Comparison of ENCODE assay signal across 8 mouse cellular contexts in the genomic region with DNA sequence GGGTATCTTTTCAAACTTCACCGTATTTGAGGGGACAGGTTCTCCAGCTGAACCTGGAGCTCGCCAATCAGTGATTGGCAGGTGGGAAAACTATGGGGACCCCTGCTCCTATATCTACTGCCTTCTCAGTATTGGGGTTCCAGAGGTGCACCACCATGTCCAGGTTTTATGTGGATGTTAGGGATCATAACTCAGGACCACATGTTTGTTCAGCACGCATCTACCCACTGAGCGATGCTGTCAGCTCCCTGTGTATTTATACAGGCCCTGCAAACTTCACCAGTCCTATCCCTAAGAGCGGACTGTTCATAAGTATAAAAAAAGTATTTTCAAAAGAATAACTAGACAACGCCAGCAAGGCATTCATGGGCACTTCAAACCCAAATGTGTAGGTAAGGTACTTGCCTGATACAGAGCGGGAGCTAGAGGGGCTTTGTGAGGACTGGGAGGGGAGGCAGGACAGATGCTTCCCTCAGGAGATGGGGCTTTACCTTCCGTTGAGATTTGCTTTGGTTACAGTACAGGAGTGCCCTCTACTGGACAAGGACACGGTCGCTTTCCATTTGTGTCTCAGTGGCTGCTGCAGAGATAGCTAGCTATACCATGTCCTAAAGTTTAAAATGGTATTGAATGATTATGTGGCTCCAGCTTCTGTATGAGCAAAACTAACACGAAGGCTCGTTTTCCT. TPM values are rescaled to one million over a fixed set of nuclear protein-coding genes. Genes with fewer than 3 reads are reported as not detected.
DNase-seq lines count a peak whose midpoint lies in the region; ATAC-seq and TF ChIP-seq lines count a peak whose summit lies in the region.

No protein-coding gene starts in this region.

- WGBS in embryonic facial prominence, embryonic 14.5 days, result 39% methylated on average over 12 of the region's 12 CpGs
- 43% methylated on average over 12 of the region's 12 CpGs for WGBS in intestine, embryonic 15.5 days
- whole genome bisulfite sequencing in liver, embryonic 14.5 days (ENCODE audit: insufficient replicate concordance), result 32% methylated on average over 12 of the region's 12 CpGs

- H3K27me3 ChIP-seq in Patski, result no peaks in the 10 kb centered on the region
- H3K27me3 ChIP-seq in embryonic facial prominence, embryonic 14.5 days (replicated peaks; ENCODE audit: control insufficient read depth, insufficient read depth, low read length), result no peaks in the 10 kb centered on the region
- H3K27me3 ChIP-seq in intestine, embryonic 15.5 days (replicated peaks), result no peaks in the 10 kb centered on the region
- H3K27me3 ChIP-seq in liver, embryonic 14.5 days (ENCODE audit: control insufficient read depth, insufficient read depth, low read length), result no peaks in the 10 kb centered on the region

- in situ Hi-C loops in Patski (cut with MboI; ENCODE audit: low pct_unique_long_range_greater_than_20kb), result loop anchor here (5.0 to 25.0 kb wide), 2 partner anchors 262 to 592 kb away; no protein-coding TSS in a partner anchor

- peak; percentile 91 for TF ChIP-seq CTCF in Patski (IDR thresholded peaks at IDR 0.05)
- peak; percentile 75 for TF ChIP-seq CTCF in liver, embryonic 14.5 days (IDR thresholded peaks at IDR 0.05; ENCODE audit: low read depth)

- no peaks in the 10 kb centered on the region for H3K4me1 ChIP-seq in embryonic facial prominence, embryonic 14.5 days (ENCODE audit: control insufficient read depth, insufficient read depth, low read length)
- H3K4me1 ChIP-seq in intestine, embryonic 15.5 days (replicated peaks), result no peaks in the 10 kb centered on the region
- no peaks in the 10 kb centered on the region for H3K4me1 ChIP-seq in liver, embryonic 14.5 days (replicated peaks; ENCODE audit: control insufficient read depth in 2 of 2, insufficient read depth in 2 of 2, low read length in 1 of 2)

- H3K9ac ChIP-seq in embryonic facial prominence, embryonic 14.5 days (ENCODE audit: low read depth, low read length), result no peak overlapping the region
- H3K9ac ChIP-seq in intestine, embryonic 15.5 days, result no peak overlapping the region
- no peak overlapping the region for H3K9ac ChIP-seq in liver, embryonic 14.5 days (replicated peaks)

- H3K4me3 ChIP-seq in embryonic facial prominence, embryonic 14.5 days (ENCODE audit: low read depth, low read length), result no peak overlapping the region
- H3K4me3 ChIP-seq in intestine, embryonic 15.5 days (replicated peaks), result no peak overlapping the region
- no peak overlapping the region for H3K4me3 ChIP-seq in liver, embryonic 14.5 days (ENCODE audit: insufficient read depth in 1 of 2, low read depth in 2 of 2, low read length in 2 of 2)

- H3K9me3 ChIP-seq in embryonic facial prominence, embryonic 14.5 days (ENCODE audit: control insufficient read depth, low read length), result no peaks in the 10 kb centered on the region
- H3K9me3 ChIP-seq in intestine, embryonic 15.5 days, result no peaks in the 10 kb centered on the region
- H3K9me3 ChIP-seq in liver, embryonic 14.5 days (ENCODE audit: control insufficient read depth, low read length), result no peaks in the 10 kb centered on the region

- no peaks in the 10 kb centered on the region for H3K36me3 ChIP-seq in embryonic facial prominence, embryonic 14.5 days (ENCODE audit: control insufficient read depth, insufficient read depth, low read length)
- no peaks in the 10 kb centered on the region for H3K36me3 ChIP-seq in intestine, embryonic 15.5 days
- H3K36me3 ChIP-seq in liver, embryonic 14.5 days (replicated peaks; ENCODE audit: control insufficient read depth, insufficient read depth, low read depth), result no peaks in the 10 kb centered on the region

- no peak overlapping the region for H3K27ac ChIP-seq in embryonic facial prominence, embryonic 14.5 days (replicated peaks; ENCODE audit: low read depth, low read length)
- H3K27ac ChIP-seq in intestine, embryonic 15.5 days, result no peak overlapping the region
- no peak overlapping the region for H3K27ac ChIP-seq in liver, embryonic 14.5 days

- TF ChIP-seq EP300 in liver, embryonic 14.5 days (IDR thresholded peaks at IDR 0.05; ENCODE audit: low read depth), result no peak

- peak; percentile 67 for ATAC-seq in Patski
- ATAC-seq in embryonic facial prominence, embryonic 14.5 days (ENCODE audit: low read depth), result 0 out of 2 replicates have a peak, but pooled peaks have one; percentile 70
- peak; percentile 75 for ATAC-seq in intestine, embryonic 15.5 days
- ATAC-seq in liver, embryonic 14.5 days (ENCODE audit: insufficient read depth), result no peak
- ATAC-seq in neutrophil, adult 5-6 weeks (ENCODE audit: extremely low read depth, insufficient number of reproducible peaks, low FRiP score, poor library complexity, severe bottlenecking), result 0 out of 2 replicates have a peak, but pooled peaks have one; percentile 33

- POLR2A ChIA-PET in Patski (lab: Charles Lee), result no interaction called here

- DNase-seq in kidney, adult 18-20 months, result peak; percentile 31
- DNase-seq in kidney, adult 8-10 months, result no peak
- no peak for DNase-seq in Patski (ENCODE audit: low read depth, low spot score)
- peak; percentile 82 for DNase-seq in embryonic facial prominence, embryonic 14.5 days (ENCODE audit: low spot score)
- no peak for DNase-seq in liver, embryonic 14.5 days (ENCODE audit: low read depth in 3 of 3, low spot score in 3 of 3)
- DNase-seq in T-cell, adult 2 months (ENCODE audit: low spot score), result no peak

- CTCF ChIA-PET in Patski (lab: Charles Lee), result interaction anchor here (0.6 to 2.1 kb wide), 14 partner anchors 9 to 267 kb away, joined by 3 to 11 read pairs (median 4); a partner anchor contains a TSS

- no peak overlapping the region for H3K4me2 ChIP-seq in embryonic facial prominence, embryonic 14.5 days (ENCODE audit: low read depth, low read length)
- H3K4me2 ChIP-seq in intestine, embryonic 15.5 days (replicated peaks), result no peak overlapping the region
- no peak overlapping the region for H3K4me2 ChIP-seq in liver, embryonic 14.5 days (ENCODE audit: low read depth)

RNA-seq across cellular contexts. Expression of a gene that starts 9.0 kb away (rescaled TPM):
- polyA plus RNA-seq in Patski (2021), result not detected
- not detected in 2 replicates for polyA plus RNA-seq in embryonic facial prominence, embryonic 14.5 days (2014; fragmentation: Nextera tagmentation; extraction: Ambion mirVana)
- polyA plus RNA-seq in intestine, embryonic 15.5 days (2015; fragmentation: Nextera tagmentation; extraction: Ambion mirVana), result 654 and 813 TPM in 2 replicates
- 3.8 and 7.5 TPM in 2 replicates for polyA plus RNA-seq in liver, embryonic 14.5 days (2012; rRNA removed)
- 13.6 and 14.1 TPM in 2 replicates for polyA plus RNA-seq in liver, embryonic 14.5 days (2014; fragmentation: Nextera tagmentation; extraction: Ambion mirVana)
- not detected in 2 replicates for total RNA-seq in neutrophil, adult 5-6 weeks (2017)

RNA-seq across cellular contexts. Expression of a gene that starts 15.3 kb away (rescaled TPM):
- polyA plus RNA-seq in Patski (2021), result not detected
- not detected in 2 replicates for polyA plus RNA-seq in embryonic facial prominence, embryonic 14.5 days (2014; fragmentation: Nextera tagmentation; extraction: Ambion mirVana)
- polyA plus RNA-seq in intestine, embryonic 15.5 days (2015; fragmentation: Nextera tagmentation; extraction: Ambion mirVana), result not detected in 2 replicates
- not detected in 2 replicates for polyA plus RNA-seq in liver, embryonic 14.5 days (2012; rRNA removed)
- polyA plus RNA-seq in liver, embryonic 14.5 days (2014; fragmentation: Nextera tagmentation; extraction: Ambion mirVana), result not detected in 2 replicates
- total RNA-seq in neutrophil, adult 5-6 weeks (2017), result not detected in 2 replicates

RNA-seq across cellular contexts. Expression of a gene that starts 20.1 kb away (rescaled TPM):
- polyA plus RNA-seq in Patski (2021), result 188 TPM
- 95.5 and 109 TPM in 2 replicates for polyA plus RNA-seq in embryonic facial prominence, embryonic 14.5 days (2014; fragmentation: Nextera tagmentation; extraction: Ambion mirVana)
- polyA plus RNA-seq in intestine, embryonic 15.5 days (2015; fragmentation: Nextera tagmentation; extraction: Ambion mirVana), result 146 and 156 TPM in 2 replicates
- 37.6 and 50.6 TPM in 2 replicates for polyA plus RNA-seq in liver, embryonic 14.5 days (2012; rRNA removed)
- 110 and 111 TPM in 2 replicates for polyA plus RNA-seq in liver, embryonic 14.5 days (2014; fragmentation: Nextera tagmentation; extraction: Ambion mirVana)
- total RNA-seq in neutrophil, adult 5-6 weeks (2017), result 11.3 and 19.8 TPM in 2 replicates

Comparison
In these comparisons a context has a peak if more than half of its experiments do, and no peak if none do; other contexts are left out.
1. DNase-seq: peak in kidney, adult 18-20 months (single experiment) and embryonic facial prominence, embryonic 14.5 days (single experiment); none in kidney, adult 8-10 months (0 of 2), Patski (single experiment), liver, embryonic 14.5 days (0 of 3) and T-cell, adult 2 months (single experiment).
2. RNA of a gene that starts 9.0 kb away (polyA plus RNA-seq): 654 to 813 TPM in intestine, embryonic 15.5 days; 3.8 to 14.1 TPM in liver, embryonic 14.5 days, not detected in embryonic facial prominence, embryonic 14.5 days and not detected in Patski (single experiment); every median in the first group is over 10 times any median in the second.